Mouse (Mus musculus) CH12.LX (cell line): ENCODE measurements around the gene Fez1. TPM values are rescaled to one million over a fixed set of nuclear protein-coding genes. Genes with fewer than 3 reads are reported as not detected.

Experiments used
- DNase-seq: peaks from one replicate; pipeline ENCODE4 v3.0.0-alpha.2; 2013; ENCODE audit errors: extremely low read depth
- H3K27ac ChIP-seq: 2 replicates; pipeline ENCODE4 v1.5.1; 2012; ENCODE audit warnings: low read depth, mild to moderate bottlenecking, control low read depth, moderate library complexity; ENCODE audit not compliant: insufficient read depth
- H3K27me3 ChIP-seq: replicated peaks from 2 replicates; pipeline ENCODE3; 2012; ENCODE audit warnings: inconsistent platforms
- H3K36me3 ChIP-seq, 2 experiments: replicated peaks in 1 of 2; 2 replicates each; pipeline versions ENCODE3 to v1.6.1; 2012; ENCODE audit warnings: inconsistent platforms in 1 of 2, low read length in 1 of 2, mild to moderate bottlenecking in 1 of 2, mixed read lengths in 1 of 2, moderate library complexity in 1 of 2; ENCODE audit not compliant: control insufficient read depth in 1 of 2, insufficient read depth in 1 of 2
- H3K4me1 ChIP-seq, 2 experiments: 2 replicates each; pipeline ENCODE4 v1.6.1; 2012; ENCODE audit warnings: inconsistent platforms in 1 of 2, moderate library complexity in 1 of 2; ENCODE audit not compliant: insufficient read depth in 2 of 2, control insufficient read depth in 1 of 2
- H3K4me2 ChIP-seq: 2 replicates; pipeline ENCODE4 v1.6.1; 2012; ENCODE audit warnings: low read depth, mild to moderate bottlenecking, control low read depth; ENCODE audit not compliant: poor library complexity, insufficient read depth, severe bottlenecking
- H3K4me3 ChIP-seq, 3 experiments: fragments of 150-350 bp in 1 of 3; sonication (generic) in 1 of 3; replicated peaks in 1 of 3; 2 replicates each; pipeline versions ENCODE3 to v1.5.1; 2011 to 2012; ENCODE audit warnings: low read depth in 2 of 3, low read length in 2 of 3, mild to moderate bottlenecking in 2 of 3, moderate library complexity in 2 of 3, control low read depth in 1 of 3, improper control_type of control experiment in 1 of 3, inconsistent platforms in 1 of 3, mixed read lengths in 1 of 3; ENCODE audit not compliant: poor library complexity in 1 of 3
- H3K79me2 ChIP-seq: replicated peaks from 2 replicates; pipeline ENCODE4 v1.6.1; 2012; ENCODE audit warnings: mild to moderate bottlenecking, moderate library complexity; ENCODE audit not compliant: control insufficient read depth, poor library complexity, insufficient read depth, severe bottlenecking; ENCODE audit errors: extremely low read depth
- H3K9ac ChIP-seq: 2 replicates; pipeline ENCODE4 v1.6.1; 2012; ENCODE audit warnings: low read depth, mild to moderate bottlenecking, control low read depth, moderate library complexity; ENCODE audit not compliant: insufficient read depth
- H3K9me3 ChIP-seq: replicated peaks from 2 replicates; pipeline ENCODE3; 2012; ENCODE audit warnings: low read length, inconsistent platforms, mixed read lengths
- BHLHE40 ChIP-seq: IDR thresholded peaks from 2 replicates; pipeline ENCODE4 v1.6.1; 2011; ENCODE audit warnings: mild to moderate bottlenecking, low read depth, low read length, improper control_type of control experiment
- CHD2 ChIP-seq: IDR thresholded peaks from 2 replicates; pipeline ENCODE4 v1.6.1; 2011; ENCODE audit warnings: low read length, improper control_type of control experiment
- E2F4 ChIP-seq: IDR thresholded peaks from 2 replicates; pipeline ENCODE4 v1.6.1; 2011; ENCODE audit warnings: low read depth, low read length, improper control_type of control experiment; ENCODE audit not compliant: insufficient replicate concordance
- ELF1 ChIP-seq: IDR thresholded peaks from 2 replicates; pipeline ENCODE4 v1.6.1; 2014; ENCODE audit warnings: low read depth, mild to moderate bottlenecking, inconsistent platforms, low read length, improper control_type of control experiment
- EP300 ChIP-seq: IDR thresholded peaks from 2 replicates; pipeline ENCODE4 v1.6.1; 2011; ENCODE audit warnings: low read length, improper control_type of control experiment
- JUN ChIP-seq: IDR thresholded peaks from 2 replicates; pipeline ENCODE4 v1.6.1; 2011; ENCODE audit warnings: low read depth, mild to moderate bottlenecking, low read length, improper control_type of control experiment, moderate library complexity; ENCODE audit not compliant: insufficient read depth
- JUND ChIP-seq: conservative IDR thresholded peaks from 2 replicates; pipeline ENCODE4 v1.6.1; 2011; ENCODE audit warnings: low read depth, low read length, improper control_type of control experiment
- MAFK ChIP-seq: IDR thresholded peaks from 2 replicates; pipeline ENCODE4 v1.6.1; 2011; ENCODE audit warnings: low read length, improper control_type of control experiment; ENCODE audit not compliant: insufficient replicate concordance
- MAZ ChIP-seq: IDR thresholded peaks from 2 replicates; pipeline ENCODE4 v1.6.1; 2012; ENCODE audit warnings: low read depth, mild to moderate bottlenecking, inconsistent platforms, low read length, improper control_type of control experiment, moderate library complexity
- MEF2A ChIP-seq: IDR thresholded peaks from 2 replicates; pipeline ENCODE4 v1.6.1; 2014; ENCODE audit warnings: low read depth, mild to moderate bottlenecking, inconsistent platforms, low read length, improper control_type of control experiment, borderline replicate concordance
- NELFE ChIP-seq: IDR thresholded peaks from 2 replicates; pipeline ENCODE4 v1.6.1; 2011; ENCODE audit warnings: low read depth, low read length, improper control_type of control experiment
- NRF1 ChIP-seq: IDR thresholded peaks from 2 replicates; pipeline ENCODE4 v1.6.1; 2014; ENCODE audit warnings: low read depth, mild to moderate bottlenecking, inconsistent platforms, low read length, improper control_type of control experiment, moderate library complexity
- POLR2A ChIP-seq: IDR thresholded peaks from 2 replicates; pipeline ENCODE4 v1.6.1; 2011; ENCODE audit warnings: low read depth, mild to moderate bottlenecking, improper control_type of control experiment, low read length
- POLR2AphosphoS2 ChIP-seq: IDR thresholded peaks from 2 replicates; pipeline ENCODE4 v1.6.1; 2011; ENCODE audit warnings: low read depth, low read length, improper control_type of control experiment
- RAD21 ChIP-seq: IDR thresholded peaks from 2 replicates; pipeline ENCODE4 v1.6.1; 2011; ENCODE audit warnings: low read depth, mild to moderate bottlenecking, low read length, improper control_type of control experiment, moderate library complexity
- RCOR1 ChIP-seq: conservative IDR thresholded peaks from 2 replicates; pipeline ENCODE4 v1.6.1; 2012; ENCODE audit warnings: low read depth, mild to moderate bottlenecking, inconsistent platforms, low read length, improper control_type of control experiment
- SMC3 ChIP-seq: IDR thresholded peaks from 2 replicates; pipeline ENCODE4 v1.6.1; 2011; ENCODE audit warnings: low read depth, low read length, improper control_type of control experiment
- TBP ChIP-seq: conservative IDR thresholded peaks from 2 replicates; pipeline ENCODE4 v1.6.1; 2011; ENCODE audit warnings: low read depth, low read length, improper control_type of control experiment
- TCF12 ChIP-seq: IDR thresholded peaks from 2 replicates; pipeline ENCODE4 v1.6.1; 2014; ENCODE audit warnings: low read depth, mild to moderate bottlenecking, inconsistent platforms, low read length, improper control_type of control experiment
- USF1 ChIP-seq: IDR thresholded peaks from 2 replicates; pipeline ENCODE4 v1.6.1; 2014; ENCODE audit warnings: low read depth, mild to moderate bottlenecking, inconsistent platforms, low read length, improper control_type of control experiment
- USF2 ChIP-seq: conservative IDR thresholded peaks from 2 replicates; pipeline ENCODE4 v1.6.1; 2011; ENCODE audit warnings: low read depth, low read length, improper control_type of control experiment
- ZC3H11A ChIP-seq: IDR thresholded peaks from 2 replicates; pipeline ENCODE4 v1.6.1; 2012; ENCODE audit warnings: low read depth, mild to moderate bottlenecking, inconsistent platforms, low read length, improper control_type of control experiment
- ZMIZ1 ChIP-seq: IDR thresholded peaks from 2 replicates; pipeline ENCODE4 v1.6.1; 2012; ENCODE audit warnings: low read depth, mild to moderate bottlenecking, inconsistent platforms, low read length, improper control_type of control experiment
- dilution Hi-C: fragments of 300-500 bp; cut with MboI; formaldehyde crosslinking; loops from 2 replicates; pipeline ENCODE4 v1.14.3; 2020; ENCODE audit warnings: low sequenced_read_pairs; ENCODE audit not compliant: extremely low pct_unique_long_range_greater_than_20kb, extremely low pct_ligation_motif_present
- in situ Hi-C: fragments of 300-500 bp; cut with MboI; formaldehyde crosslinking; loops from 3 replicates; pipeline ENCODE4 v1.14.3; 2019; ENCODE audit warnings: low sequenced_read_pairs, low pct_ligation_motif_present, low pct_unique_long_range_greater_than_20kb, mixed read lengths
- polyA plus RNA-seq: library from polyadenylated mRNA; unstranded; fragments of >175 nt; gene quantifications from 2 replicates; pipeline ENCODE4 v1.2.1, GENCODE M21; 2012; ENCODE audit warnings: low read depth; ENCODE audit not compliant: insufficient read length
- total RNA-seq, 2 experiments: library from RNA; depleted of rRNA; stranded (reverse); fragments of 300-350 nt in 1 of 2; fragments of >200 nt in 1 of 2; gene quantifications; 2 replicates each; pipeline ENCODE4 v1.2.3; 2012 to 2014

Gene Fez1
- total RNA-seq (2012; rRNA removed) (not detected in 2 replicates), total RNA-seq (2014; rRNA removed) (not detected in 2 replicates), polyA plus RNA-seq (not detected in 2 replicates)

- TF ChIP-seq MAFK (no peak), RCOR1 (no peak), RAD21 (no peak), JUN (no peak), ZMIZ1 (no peak), JUND (no peak), EP300 (no peak), TBP (no peak), SMC3 (no peak), USF2 (no peak), NELFE (no peak), CHD2 (no peak), MAZ (no peak)
- TF ChIP-seq, all 38 proteins: peak for 0
- no peak within 1 kb of the TSS; the same call in 1 of the 2 replicates for H3K27ac ChIP-seq
- H3K27me3 ChIP-seq, result no peaks in the 10 kb centered on the region
- in situ Hi-C loops, result no loop called here
- no peak within 1 kb of the TSS for H3K4me3 ChIP-seq
- no peak for DNase-seq
- H3K9me3 ChIP-seq, result no peaks in the 10 kb centered on the region
- no peak within 1 kb of the TSS for H3K4me2 ChIP-seq
- H3K79me2 ChIP-seq, result no peaks in the 10 kb centered on the region
- no peak within 1 kb of the TSS for H3K9ac ChIP-seq
- H3K4me1 ChIP-seq, result no peaks in the 10 kb centered on the region
- no peaks in the 10 kb centered on the region for H3K36me3 ChIP-seq
- dilution Hi-C loops, result no loop called here
These were observed at the start of gene Fez1 for GRCm38 (mm10) chr9:36821644-36822000. Gene Fez1 (plus strand): TSS chr9:36821864.

DNA sequence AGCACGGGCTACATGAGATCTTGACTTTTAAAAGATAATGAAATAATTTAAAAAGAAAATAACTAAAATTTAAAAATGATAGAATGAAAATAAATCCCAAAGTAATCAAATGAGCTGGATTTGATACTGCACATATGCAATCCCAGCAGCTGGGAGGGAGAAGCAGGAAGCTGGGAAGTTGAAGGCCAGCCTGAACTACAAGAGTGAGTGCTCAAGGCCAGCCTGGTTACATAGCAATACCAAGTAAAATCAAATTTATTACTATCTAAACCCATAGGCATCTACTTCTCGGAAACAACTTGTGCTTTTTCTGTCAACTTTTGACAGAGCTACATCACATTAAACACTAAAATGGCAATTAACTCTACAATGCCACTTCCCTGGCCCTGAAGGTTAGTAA is 37.7 kb upstream of the Fez1 start:
- H3K9ac ChIP-seq, result no peak overlapping the region
- no peaks in the 10 kb centered on the region for H3K4me1 ChIP-seq
- in situ Hi-C loops, result no loop called here
- H3K27me3 ChIP-seq, result no peaks in the 10 kb centered on the region
- TF ChIP-seq ZC3H11A (no peak), NRF1 (no peak), ELF1 (no peak), JUND (no peak), BHLHE40 (no peak), POLR2AphosphoS2 (no peak), TCF12 (no peak), RAD21 (no peak), MEF2A (no peak), E2F4 (no peak), TBP (no peak), USF1 (no peak), RCOR1 (no peak), POLR2A (no peak)
- dilution Hi-C loops, result no loop called here
- no peak overlapping the region for H3K4me3 ChIP-seq
- H3K9me3 ChIP-seq, result no peaks in the 10 kb centered on the region
- no peak for DNase-seq
- H3K27ac ChIP-seq, result no peak overlapping the region
- no peak overlapping the region for H3K4me2 ChIP-seq
- peaks cover 43 to 85% of the 10 kb centered on the region in 2 experiments for H3K36me3 ChIP-seq
- H3K79me2 ChIP-seq, result no peaks in the 10 kb centered on the region
